Mouse (Mus musculus) heart, adult 2 months (tissue): ENCODE results near the gene Asb8.

ENCODE experiments used
- CTCF ChIP-seq: fragments of 200-600 bp; IDR thresholded peaks from 2 replicates; pipeline ENCODE4 v1.8.1; 2022; ENCODE audit warnings: antibody characterized with exemption, mild to moderate bottlenecking, moderate library complexity
- POLR2A ChIP-seq: fragments of 200-500 bp; IDR thresholded peaks from 2 replicates; pipeline ENCODE4 v1.6.1; 2011; ENCODE audit warnings: mild to moderate bottlenecking, low read depth, low read length, control low read depth; ENCODE audit not compliant: insufficient read depth

DNA sequence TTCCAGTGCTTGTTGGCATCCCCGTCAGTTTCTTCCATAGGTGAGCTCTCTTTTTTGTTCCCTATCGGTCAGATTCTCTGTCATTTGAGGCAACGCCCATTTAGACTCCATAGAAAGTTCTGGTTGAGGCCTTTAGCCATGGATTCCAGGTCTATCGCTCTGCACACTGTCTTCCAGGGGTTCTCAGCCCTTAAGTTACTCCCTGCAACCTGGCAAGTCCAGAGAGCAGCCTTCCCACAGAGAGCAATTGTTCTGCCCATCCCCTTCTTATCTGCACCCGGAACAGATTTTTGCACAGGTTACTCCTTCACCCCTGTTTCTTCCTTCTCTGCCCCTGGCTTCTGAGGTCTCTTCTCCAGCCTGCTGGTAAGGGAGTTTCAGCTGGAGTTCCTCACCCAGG, 6.7 kb upstream of the Asb8 start:
- TF ChIP-seq POLR2A (no peak), CTCF (no peak)
